Mouse (Mus musculus): ENCODE measurements around the gene Apoc3.

- TF ChIP-seq HCFC1 (IDR thresholded peaks at IDR 0.05; ENCODE audit: borderline replicate concordance, insufficient read depth, low read length) (no peak), CHD2 (IDR thresholded peaks at IDR 0.05; ENCODE audit: low read depth, low read length) (no peak), MAFK (IDR thresholded peaks at IDR 0.05; ENCODE audit: insufficient read depth, low read depth, low read length) (no peak), ZC3H11A (IDR thresholded peaks at IDR 0.05; ENCODE audit: borderline replicate concordance, low read depth, low read length) (no peak)
Measured at GRCm38 (mm10) chr9:46272070-46272469, 36.6 kb upstream of the Apoc3 start.
